Mouse (Mus musculus): ENCODE results near the gene Dmrtb1. TPM values are rescaled to one million over a fixed set of nuclear protein-coding genes. Genes with fewer than 3 reads are reported as not detected.

Dmrtb1 gene
- polyA plus RNA-seq, 1 experiment from 2014 or later, result 58.2 TPM

GRCm38 (mm10) chr4:107706884-107707283 is 22.9 kb upstream of the Dmrtb1 start:
- no peak for ATAC-seq (replicated peaks)
- no peaks in the 10 kb centered on the region for H3K27me3 ChIP-seq (replicated peaks)
- no peak overlapping the region for H3K4me3 ChIP-seq
- no peak overlapping the region for H3K4me2 ChIP-seq
- H3K27ac ChIP-seq, result no peak overlapping the region
- no peaks in the 10 kb centered on the region for H3K9me3 ChIP-seq
- H3K36me3 ChIP-seq (replicated peaks), result no peaks in the 10 kb centered on the region
- no peak overlapping the region for H3K9ac ChIP-seq
- 70% methylated on average over 4 of the region's 4 CpGs for WGBS
- peaks cover 3% of the 10 kb centered on the region for H3K4me1 ChIP-seq

- H3K4me2 ChIP-seq, result no peak overlapping the region
- no peak overlapping the region for H3K9ac ChIP-seq
- 87% methylated on average over 1 of the region's 1 CpGs for WGBS
- no peak overlapping the region for H3K27ac ChIP-seq
- no peak for ATAC-seq (replicated peaks)
- H3K9me3 ChIP-seq, result no peaks in the 10 kb centered on the region
- H3K4me3 ChIP-seq, result no peak overlapping the region
- no peaks in the 10 kb centered on the region for H3K36me3 ChIP-seq (replicated peaks)
- no peaks in the 10 kb centered on the region for H3K27me3 ChIP-seq (replicated peaks)
- no peaks in the 10 kb centered on the region for H3K4me1 ChIP-seq
Measured at GRCm38 (mm10) chr4:107704185-107704584, 20.2 kb upstream of the Dmrtb1 start.

- H3K36me3 ChIP-seq (replicated peaks), result no peaks in the 10 kb centered on the region
- no peaks in the 10 kb centered on the region for H3K9me3 ChIP-seq
- H3K4me3 ChIP-seq, result no peak overlapping the region
- no peaks in the 10 kb centered on the region for H3K27me3 ChIP-seq (replicated peaks)
- 79% methylated on average over 11 of the region's 11 CpGs for WGBS
- H3K27ac ChIP-seq, result no peak overlapping the region
- H3K4me2 ChIP-seq, result no peak overlapping the region
- no peaks in the 10 kb centered on the region for H3K4me1 ChIP-seq
- no peak overlapping the region for H3K9ac ChIP-seq
- ATAC-seq (replicated peaks), result no peak
Measured at GRCm38 (mm10) chr4:107701679-107702078, 17.6 kb upstream of the Dmrtb1 start.

- H3K9ac ChIP-seq, result no peak overlapping the region
- H3K36me3 ChIP-seq (replicated peaks), result no peaks in the 10 kb centered on the region
- H3K4me2 ChIP-seq, result no peak overlapping the region
- ATAC-seq (replicated peaks), result no peak
- H3K4me3 ChIP-seq, result no peak overlapping the region
- H3K4me1 ChIP-seq, result no peaks in the 10 kb centered on the region
- H3K27me3 ChIP-seq (replicated peaks), result no peaks in the 10 kb centered on the region
- H3K27ac ChIP-seq, result no peak overlapping the region
- H3K9me3 ChIP-seq, result no peaks in the 10 kb centered on the region
- 32% methylated on average over 11 of the region's 11 CpGs for WGBS
Measured at GRCm38 (mm10) chr4:107701116-107701515, 17.1 kb upstream of the Dmrtb1 start.

GRCm38 (mm10) chr4:107699271-107699670 is 15.2 kb upstream of the Dmrtb1 start:
- WGBS, result 72% methylated on average over 9 of the region's 9 CpGs
- no peak overlapping the region for H3K9ac ChIP-seq
- no peak overlapping the region for H3K27ac ChIP-seq
- H3K27me3 ChIP-seq (replicated peaks), result no peaks in the 10 kb centered on the region
- H3K4me1 ChIP-seq, result no peaks in the 10 kb centered on the region
- H3K36me3 ChIP-seq (replicated peaks), result no peaks in the 10 kb centered on the region
- no peak overlapping the region for H3K4me3 ChIP-seq
- H3K4me2 ChIP-seq, result no peak overlapping the region
- no peaks in the 10 kb centered on the region for H3K9me3 ChIP-seq
- ATAC-seq (replicated peaks), result no peak

GRCm38 (mm10) chr4:107693816-107694215 is 9.8 kb upstream of the Dmrtb1 start:
- no peaks in the 10 kb centered on the region for H3K27me3 ChIP-seq (replicated peaks)
- H3K4me2 ChIP-seq, result no peak overlapping the region
- ATAC-seq (replicated peaks), result no peak
- no peaks in the 10 kb centered on the region for H3K9me3 ChIP-seq
- H3K36me3 ChIP-seq (replicated peaks), result no peaks in the 10 kb centered on the region
- H3K4me1 ChIP-seq, result peaks cover 6% of the 10 kb centered on the region; the same call in 1 of the 2 replicates
- H3K9ac ChIP-seq, result no peak overlapping the region
- no peak overlapping the region for H3K4me3 ChIP-seq
- H3K27ac ChIP-seq, result no peak overlapping the region
- WGBS, result 63% methylated on average over 5 of the region's 5 CpGs

- Histone ChIP-seq H3K27ac (no peak overlapping the region), H3K9me3 (no peaks in the 10 kb centered on the region), H3K36me3 (replicated peaks) (no peaks in the 10 kb centered on the region), H3K27me3 (replicated peaks) (0 out of 2 replicates have a peak, but pooled peaks cover 3% of the 10 kb centered on the region), H3K4me1 (peaks cover 12% of the 10 kb centered on the region; the same call in 1 of the 2 replicates), H3K9ac (no peak overlapping the region), H3K4me2 (no peak overlapping the region), H3K4me3 (no peak overlapping the region)
- ATAC-seq (replicated peaks), result no peak
- WGBS, result 3% methylated on average over 11 of the region's 11 CpGs
Measured at GRCm38 (mm10) chr4:107688213-107688612, 4.2 kb upstream of the Dmrtb1 start.

- Histone ChIP-seq H3K9ac (no peak overlapping the region), H3K4me2 (no peak overlapping the region), H3K36me3 (replicated peaks) (no peaks in the 10 kb centered on the region), H3K4me1 (peaks cover 12% of the 10 kb centered on the region; the same call in 1 of the 2 replicates), H3K4me3 (no peak overlapping the region), H3K9me3 (no peaks in the 10 kb centered on the region), H3K27ac (no peak overlapping the region), H3K27me3 (replicated peaks) (0 out of 2 replicates have a peak, but pooled peaks cover 6% of the 10 kb centered on the region)
- ATAC-seq (replicated peaks), result no peak
- WGBS, result 29% methylated on average over 12 of the region's 12 CpGs
Measured at GRCm38 (mm10) chr4:107687127-107687526, 3.1 kb upstream of the Dmrtb1 start.

- no peaks in the 10 kb centered on the region for H3K36me3 ChIP-seq (replicated peaks)
- no peak overlapping the region for H3K4me3 ChIP-seq
- no peak for ATAC-seq (replicated peaks)
- no peak overlapping the region for H3K27ac ChIP-seq
- no peak overlapping the region for H3K4me2 ChIP-seq
- H3K27me3 ChIP-seq (replicated peaks), result 0 out of 2 replicates have a peak, but pooled peaks cover 6% of the 10 kb centered on the region
- H3K9ac ChIP-seq, result no peak overlapping the region
- peaks cover 41% of the 10 kb centered on the region for H3K4me1 ChIP-seq
- 93% methylated on average over 37 of the region's 37 CpGs for WGBS
- no peaks in the 10 kb centered on the region for H3K9me3 ChIP-seq
Measured at GRCm38 (mm10) chr4:107683006-107683756, 849 bp downstream of the Dmrtb1 start.

- WGBS, result 20% methylated on average over 9 of the region's 9 CpGs
- peak overlapping the region; percentile 45; the same call in 1 of the 2 replicates for H3K4me2 ChIP-seq
- peaks cover 36% of the 10 kb centered on the region for H3K4me1 ChIP-seq
- H3K4me3 ChIP-seq, result no peak overlapping the region
- ATAC-seq (replicated peaks), result peak; percentile 59
- no peaks in the 10 kb centered on the region for H3K36me3 ChIP-seq (replicated peaks)
- H3K27me3 ChIP-seq (replicated peaks), result 0 out of 2 replicates have a peak, but pooled peaks cover 6% of the 10 kb centered on the region
- no peaks in the 10 kb centered on the region for H3K9me3 ChIP-seq
- peak overlapping the region; percentile 87 for H3K27ac ChIP-seq
- no peak overlapping the region for H3K9ac ChIP-seq
Measured at GRCm38 (mm10) chr4:107681099-107681849, 2.8 kb downstream of the Dmrtb1 start.

- Histone ChIP-seq H3K4me2 (peak overlapping the region; percentile 45), H3K36me3 (replicated peaks) (no peaks in the 10 kb centered on the region), H3K9ac (peak overlapping the region; percentile 24; the same call in 1 of the 2 replicates), H3K27me3 (replicated peaks) (0 out of 2 replicates have a peak, but pooled peaks cover 6% of the 10 kb centered on the region), H3K4me1 (peaks cover 36% of the 10 kb centered on the region), H3K27ac (peak overlapping the region; percentile 87), H3K4me3 (peak overlapping the region; percentile 26), H3K9me3 (no peaks in the 10 kb centered on the region)
- 9% methylated on average over 15 of the region's 15 CpGs for WGBS
- peak; percentile 89 for ATAC-seq (replicated peaks)
Measured at GRCm38 (mm10) chr4:107680311-107681098, 3.5 kb downstream of the Dmrtb1 start.

- Histone ChIP-seq H3K27ac (no peak overlapping the region), H3K9me3 (no peaks in the 10 kb centered on the region), H3K4me2 (no peak overlapping the region), H3K4me1 (peaks cover 37% of the 10 kb centered on the region), H3K4me3 (no peak overlapping the region), H3K36me3 (replicated peaks) (no peaks in the 10 kb centered on the region), H3K27me3 (replicated peaks) (no peaks in the 10 kb centered on the region), H3K9ac (no peak overlapping the region)
- WGBS, result 65% methylated on average over 10 of the region's 10 CpGs
- ATAC-seq (replicated peaks), result no peak
Measured at GRCm38 (mm10) chr4:107675645-107676044, 8.4 kb downstream of the Dmrtb1 start.

All from midbrain, embryonic 15.5 days (tissue).